In the genomic region with DNA sequence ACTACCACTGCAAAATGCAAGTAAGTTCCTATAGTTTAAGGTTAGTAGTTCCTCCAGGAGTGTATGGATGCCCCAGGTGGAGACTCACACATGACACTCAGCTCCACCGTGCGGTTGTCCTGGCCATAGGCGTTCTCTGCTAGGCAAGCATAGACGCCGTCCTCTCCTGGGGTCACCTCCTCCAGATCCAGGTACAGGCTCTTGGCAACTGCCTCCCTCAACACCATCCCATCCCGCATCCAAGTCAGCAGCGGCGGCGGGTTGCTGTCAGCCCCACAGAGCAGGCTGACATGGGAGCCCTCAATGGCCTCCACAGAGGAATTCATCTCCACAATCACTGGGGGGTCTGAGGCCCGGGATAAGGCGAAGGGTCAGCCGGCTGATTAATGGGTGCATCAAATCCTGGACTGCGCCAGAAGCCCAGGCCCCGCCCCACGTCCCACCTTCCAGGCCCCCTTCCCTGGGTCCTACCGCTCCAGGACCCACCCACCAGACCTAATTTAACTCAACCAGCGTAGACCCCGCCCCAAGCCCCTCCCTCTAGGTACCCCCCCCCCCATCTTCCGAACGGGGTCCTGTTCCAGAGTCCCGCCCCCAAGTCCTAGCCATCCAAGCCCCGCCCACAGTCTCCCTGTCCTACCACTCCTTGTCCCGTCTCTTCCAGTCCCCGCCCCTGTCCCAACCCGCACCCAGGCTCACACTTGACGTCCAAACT, we compare ENCODE assay signal across 8 mouse cellular contexts. TPM values are rescaled to one million over a fixed set of nuclear protein-coding genes. Genes with fewer than 3 reads are reported as not detected.
DNase-seq lines count a peak whose midpoint lies in the region; ATAC-seq and TF ChIP-seq lines count a peak whose summit lies in the region.

No protein-coding gene starts in this region.

- H3K4me1 ChIP-seq in ES-Bruce4 (ENCODE audit: control insufficient read depth, insufficient read depth, low read length) = no peaks in the 10 kb centered on the region
- H3K4me1 ChIP-seq in hindbrain, embryonic 15.5 days (replicated peaks) = peaks cover 8% of the 10 kb centered on the region; the same call in 1 of the 2 replicates
- H3K4me1 ChIP-seq in lung, embryonic 14.5 days (ENCODE audit: insufficient read depth) = no peaks in the 10 kb centered on the region; the same call in 1 of the 2 replicates
- H3K4me1 ChIP-seq in stomach, embryonic 14.5 days (ENCODE audit: control insufficient read depth, insufficient read depth, low read length) = no peaks in the 10 kb centered on the region

- peak overlapping the region; percentile 15 for H3K4me3 ChIP-seq in ES-Bruce4 (ENCODE audit: low read depth, low read length)
- peak overlapping the region; percentile 26 for H3K4me3 ChIP-seq in hindbrain, embryonic 15.5 days
- peak overlapping the region; percentile 23 for H3K4me3 ChIP-seq in lung, embryonic 14.5 days (ENCODE audit: low read depth, low read length)
- H3K4me3 ChIP-seq in stomach, embryonic 14.5 days (ENCODE audit: low read depth, low read length) = peak overlapping the region; percentile 16

- no peaks in the 10 kb centered on the region for H3K9me3 ChIP-seq in ES-Bruce4 (replicated peaks; ENCODE audit: control insufficient read depth, insufficient read depth, low read length, poor library complexity, severe bottlenecking)
- no peaks in the 10 kb centered on the region for H3K9me3 ChIP-seq in hindbrain, embryonic 15.5 days
- H3K9me3 ChIP-seq in lung, embryonic 14.5 days (ENCODE audit: low read depth, low read length) = no peaks in the 10 kb centered on the region
- H3K9me3 ChIP-seq in stomach, embryonic 14.5 days (ENCODE audit: control insufficient read depth, low read depth, low read length) = no peaks in the 10 kb centered on the region

- no peak overlapping the region for H3K9ac ChIP-seq in ES-Bruce4 (ENCODE audit: low read depth, poor library complexity, severe bottlenecking)
- H3K9ac ChIP-seq in hindbrain, embryonic 15.5 days = peak overlapping the region; percentile 10; the same call in 1 of the 2 replicates
- H3K9ac ChIP-seq in lung, embryonic 14.5 days = no peak overlapping the region
- no peak overlapping the region for H3K9ac ChIP-seq in stomach, embryonic 14.5 days (replicated peaks; ENCODE audit: low read depth, low read length)

- peak; percentile 43 for DNase-seq in brain, embryonic 14.5 days (ENCODE audit: low read depth)
- peak; percentile 60 for DNase-seq in lung, embryonic 14.5 days
- DNase-seq in urinary bladder, adult 2 months (ENCODE audit: low spot score) = no peak
- no peak for DNase-seq in frontal cortex, postnatal 36 days (ENCODE audit: low spot score in 2 of 2)
- no peak for DNase-seq in thymus, postnatal 10 days (ENCODE audit: low spot score in 2 of 2)

- no peak for TF ChIP-seq CTCF in ES-Bruce4 (IDR thresholded peaks at IDR 0.05; ENCODE audit: low read depth, low read length)
- no peak for TF ChIP-seq CTCF in brain, embryonic 14.5 days (IDR thresholded peaks at IDR 0.05; ENCODE audit: borderline replicate concordance, extremely low read depth, insufficient read depth, insufficient read length)
- 0 out of 2 replicates have a peak, but pooled peaks have one; percentile 4 for TF ChIP-seq CTCF in lung, embryonic 14.5 days (IDR thresholded peaks at IDR 0.05; ENCODE audit: low read depth)

- H3K27me3 ChIP-seq in ES-Bruce4 (ENCODE audit: control insufficient read depth, insufficient read depth, low read length, poor library complexity, severe bottlenecking) = no peaks in the 10 kb centered on the region
- 0 out of 2 replicates have a peak, but pooled peaks cover 2% of the 10 kb centered on the region for H3K27me3 ChIP-seq in hindbrain, embryonic 15.5 days
- H3K27me3 ChIP-seq in lung, embryonic 14.5 days (ENCODE audit: insufficient read depth, low read length) = no peaks in the 10 kb centered on the region
- H3K27me3 ChIP-seq in stomach, embryonic 14.5 days (ENCODE audit: control insufficient read depth, insufficient read depth, low read length) = no peaks in the 10 kb centered on the region

- H3K36me3 ChIP-seq in ES-Bruce4 (ENCODE audit: control insufficient read depth, insufficient read depth, low read length, poor library complexity, severe bottlenecking) = no peaks in the 10 kb centered on the region
- no peaks in the 10 kb centered on the region for H3K36me3 ChIP-seq in hindbrain, embryonic 15.5 days
- H3K36me3 ChIP-seq in lung, embryonic 14.5 days (ENCODE audit: insufficient read depth) = no peaks in the 10 kb centered on the region
- no peaks in the 10 kb centered on the region for H3K36me3 ChIP-seq in stomach, embryonic 14.5 days (ENCODE audit: control insufficient read depth, insufficient read depth, low read length)

- 4% methylated on average over 25 of the region's 26 CpGs for WGBS in hindbrain, embryonic 15.5 days
- WGBS in lung, embryonic 14.5 days = 2% methylated on average over 25 of the region's 26 CpGs
- WGBS in stomach, embryonic 14.5 days = 4% methylated on average over 25 of the region's 26 CpGs

- no peak overlapping the region for H3K27ac ChIP-seq in ES-Bruce4 (ENCODE audit: insufficient read depth, low read length)
- no peak overlapping the region for H3K27ac ChIP-seq in hindbrain, embryonic 15.5 days (replicated peaks)
- no peak overlapping the region for H3K27ac ChIP-seq in lung, embryonic 14.5 days (ENCODE audit: low read depth)
- H3K27ac ChIP-seq in stomach, embryonic 14.5 days (ENCODE audit: low read length) = no peak overlapping the region

- peak overlapping the region; percentile 54 for H3K4me2 ChIP-seq in hindbrain, embryonic 15.5 days
- peak overlapping the region; percentile 59 for H3K4me2 ChIP-seq in lung, embryonic 14.5 days
- peak overlapping the region; percentile 42 for H3K4me2 ChIP-seq in stomach, embryonic 14.5 days (replicated peaks; ENCODE audit: low read depth, low read length)

- ATAC-seq in hindbrain, embryonic 15.5 days (ENCODE audit: low FRiP score, low read depth) = peak; percentile 61; the same call in 1 of the 2 replicates
- peak; percentile 80 for ATAC-seq in lung, embryonic 14.5 days (ENCODE audit: insufficient read depth)
- ATAC-seq in stomach, embryonic 14.5 days (ENCODE audit: insufficient number of reproducible peaks, insufficient read depth, low FRiP score, low read depth) = peak; percentile 71; the same call in 1 of the 2 replicates

- TF ChIP-seq POLR2A in ES-Bruce4 (IDR thresholded peaks at IDR 0.05; ENCODE audit: insufficient read depth, low read length) = no peak
- no peak for TF ChIP-seq POLR2A in brain, embryonic 14.5 days (IDR thresholded peaks at IDR 0.05; ENCODE audit: borderline replicate concordance, extremely low read depth, insufficient read depth, insufficient read length, poor library complexity, severe bottlenecking)

- no peak for TF ChIP-seq EP300 in ES-Bruce4 (IDR thresholded peaks at IDR 0.05; ENCODE audit: insufficient read depth, low read depth, low read length)

RNA-seq across cellular contexts. Expression of a gene that starts 6.2 kb away (rescaled TPM):
- 0.85 TPM in 1 of 2 replicates, not detected in the other for polyA plus RNA-seq in ES-Bruce4 (2011; ENCODE audit: insufficient read depth, insufficient read length, low read depth, missing spikeins)
- polyA plus RNA-seq in brain, embryonic 14.5 days (2012; rRNA removed) = 2.1 and 2.2 TPM in 2 replicates
- 4.1 and 5.0 TPM in 2 replicates for polyA plus RNA-seq in hindbrain, embryonic 15.5 days (2015; fragmentation: Nextera tagmentation; extraction: Ambion mirVana)
- polyA plus RNA-seq in lung, embryonic 14.5 days (2014; fragmentation: Nextera tagmentation; extraction: Ambion mirVana) = 0.12 and 0.25 TPM in 2 replicates
- 0.10 and 0.74 TPM in 2 replicates for polyA plus RNA-seq in stomach, embryonic 14.5 days (2014; fragmentation: Nextera tagmentation; extraction: Ambion mirVana)
- polyA plus RNA-seq in urinary bladder, adult 2 months (2012; rRNA removed) = 0.81 and 1.1 TPM in 2 replicates

RNA-seq across cellular contexts. Expression of a gene that starts 16.0 kb away (rescaled TPM):
- not detected in 2 replicates for polyA plus RNA-seq in ES-Bruce4 (2011; ENCODE audit: insufficient read depth, insufficient read length, low read depth, missing spikeins)
- polyA plus RNA-seq in brain, embryonic 14.5 days (2012; rRNA removed) = not detected in 2 replicates
- polyA plus RNA-seq in hindbrain, embryonic 15.5 days (2015; fragmentation: Nextera tagmentation; extraction: Ambion mirVana) = not detected in 2 replicates
- polyA plus RNA-seq in lung, embryonic 14.5 days (2014; fragmentation: Nextera tagmentation; extraction: Ambion mirVana) = not detected in 2 replicates
- polyA plus RNA-seq in stomach, embryonic 14.5 days (2014; fragmentation: Nextera tagmentation; extraction: Ambion mirVana) = not detected in 2 replicates
- not detected in 2 replicates for polyA plus RNA-seq in urinary bladder, adult 2 months (2012; rRNA removed)

RNA-seq across cellular contexts. Expression of a gene that starts 28.3 kb away (rescaled TPM):
- polyA plus RNA-seq in ES-Bruce4 (2011; ENCODE audit: insufficient read depth, insufficient read length, low read depth, missing spikeins) = not detected in 2 replicates
- polyA plus RNA-seq in brain, embryonic 14.5 days (2012; rRNA removed) = 0.05 TPM in 1 of 2 replicates, not detected in the other
- 0.35 TPM in 1 of 2 replicates, not detected in the other for polyA plus RNA-seq in hindbrain, embryonic 15.5 days (2015; fragmentation: Nextera tagmentation; extraction: Ambion mirVana)
- polyA plus RNA-seq in lung, embryonic 14.5 days (2014; fragmentation: Nextera tagmentation; extraction: Ambion mirVana) = 0.32 TPM in 1 of 2 replicates, not detected in the other
- 0.35 and 0.80 TPM in 2 replicates for polyA plus RNA-seq in stomach, embryonic 14.5 days (2014; fragmentation: Nextera tagmentation; extraction: Ambion mirVana)
- polyA plus RNA-seq in urinary bladder, adult 2 months (2012; rRNA removed) = 0.49 and 0.58 TPM in 2 replicates

RNA-seq across cellular contexts. Expression of a gene that starts 35.4 kb away (rescaled TPM):
- not detected in 2 replicates for polyA plus RNA-seq in ES-Bruce4 (2011; ENCODE audit: insufficient read depth, insufficient read length, low read depth, missing spikeins)
- not detected in 2 replicates for polyA plus RNA-seq in brain, embryonic 14.5 days (2012; rRNA removed)
- polyA plus RNA-seq in hindbrain, embryonic 15.5 days (2015; fragmentation: Nextera tagmentation; extraction: Ambion mirVana) = not detected in 2 replicates
- not detected in 2 replicates for polyA plus RNA-seq in lung, embryonic 14.5 days (2014; fragmentation: Nextera tagmentation; extraction: Ambion mirVana)
- polyA plus RNA-seq in stomach, embryonic 14.5 days (2014; fragmentation: Nextera tagmentation; extraction: Ambion mirVana) = not detected in 2 replicates
- not detected in 2 replicates for polyA plus RNA-seq in urinary bladder, adult 2 months (2012; rRNA removed)

RNA-seq across cellular contexts. Expression of a gene that starts 47.1 kb away (rescaled TPM):
- polyA plus RNA-seq in ES-Bruce4 (2011; ENCODE audit: insufficient read depth, insufficient read length, low read depth, missing spikeins) = not detected in 2 replicates
- not detected in 2 replicates for polyA plus RNA-seq in brain, embryonic 14.5 days (2012; rRNA removed)
- polyA plus RNA-seq in hindbrain, embryonic 15.5 days (2015; fragmentation: Nextera tagmentation; extraction: Ambion mirVana) = not detected in 2 replicates
- not detected in 2 replicates for polyA plus RNA-seq in lung, embryonic 14.5 days (2014; fragmentation: Nextera tagmentation; extraction: Ambion mirVana)
- not detected in 2 replicates for polyA plus RNA-seq in stomach, embryonic 14.5 days (2014; fragmentation: Nextera tagmentation; extraction: Ambion mirVana)
- not detected in 2 replicates for polyA plus RNA-seq in urinary bladder, adult 2 months (2012; rRNA removed)

Comparison
In these comparisons a context has a peak if more than half of its experiments do, and no peak if none do; other contexts are left out.
1. DNase-seq: peak in brain, embryonic 14.5 days (single experiment) and lung, embryonic 14.5 days (single experiment); none in urinary bladder, adult 2 months (single experiment), frontal cortex, postnatal 36 days (0 of 2) and thymus, postnatal 10 days (0 of 2).
2. Peak in every context shown above with its lines, with median percentiles within 50 percentile points of each other: H3K4me3 ChIP-seq, ATAC-seq and H3K4me2 ChIP-seq.